Mouse (Mus musculus) layer of hippocampus, adult 8-10 months (tissue): ENCODE measurements around the gene Snca. TPM values are rescaled to one million over a fixed set of nuclear protein-coding genes. Genes with fewer than 3 reads are reported as not detected.
"Not testable (repeated sequence)": the region's sequence is repeated elsewhere in the genome, so short reads cannot be mapped to it uniquely, and the experiment has no call there.

ENCODE experiments used
- DNase-seq, 2 experiments: peaks; one replicate each; pipeline ENCODE4 v3.0.0; 2022; ENCODE audit warnings: low spot score in 2 of 2
- total RNA-seq, 4 experiments: library from RNA; stranded (reverse); gene quantifications; 2 replicates each; pipeline ENCODE4 v1.2.4; 2022

Snca gene
- total RNA-seq, 4 experiments from 2014 or later, result 402 to 442 (median 425) TPM

GRCm38 (mm10) chr6:60724110-60724829 is 105.4 kb downstream of the Snca start:
- DNase-seq, result no peak

- no peak for DNase-seq
These were observed 112.1 kb downstream of the Snca start for GRCm38 (mm10) chr6:60717566-60717965.

GRCm38 (mm10) chr6:60709997-60710471 is 119.6 kb downstream of the Snca start:
- DNase-seq, result no peak

- DNase-seq, result no peak
These were observed 131.6 kb downstream of the Snca start for GRCm38 (mm10) chr6:60698072-60698471.

- DNase-seq, result not testable (repeated sequence)
These were observed 142.6 kb downstream of the Snca start for GRCm38 (mm10) chr6:60687048-60687447.

GRCm38 (mm10) chr6:60682233-60682632 is 147.4 kb downstream of the Snca start:
- DNase-seq, result peak in 1 of 2 experiments; percentile 3

Other genes starting within 250 kb of the Snca start
- under 1 TPM in 1 of 4 experiments, not detected in 3; 0.07 TPM for gene Mmrn1, start 95.1 kb upstream of the Snca start, total RNA-seq